9 mouse cellular contexts compared by ENCODE assay signal in the genomic region with DNA sequence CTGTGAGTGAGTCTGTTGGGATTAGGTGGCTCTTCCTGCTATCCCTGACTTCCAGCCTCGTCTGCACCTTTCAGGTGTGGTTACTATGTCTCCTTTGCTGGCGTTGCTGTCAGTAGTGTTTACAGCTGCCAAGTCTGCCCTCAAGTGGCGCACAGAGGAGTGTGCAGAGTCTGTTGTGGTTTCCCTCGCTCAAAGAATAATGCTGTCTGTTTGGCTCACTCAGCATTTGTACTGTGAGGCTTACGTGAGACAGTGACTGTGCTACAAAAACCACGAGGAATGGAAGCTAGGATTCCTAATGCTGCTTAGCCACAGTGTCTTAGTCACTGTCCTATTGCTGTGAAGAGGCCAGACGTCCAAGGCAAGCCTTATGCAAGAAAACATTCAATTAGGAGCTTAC. TPM values are rescaled to one million over a fixed set of nuclear protein-coding genes. Genes with fewer than 3 reads are reported as not detected.
DNase-seq lines count a peak whose midpoint lies in the region; ATAC-seq and TF ChIP-seq lines count a peak whose summit lies in the region.
"Had no signal": no experiment of that assay in that cellular context is flagged by ENCODE, and none has a peak within 500 bp of the region (broad histone marks: within the 10 kb centered on the region; RNA-seq: fewer than 3 reads in every experiment).

No protein-coding gene starts in this region.

- H3K27me3 ChIP-seq in stomach, postnatal 0 days (ENCODE audit: control insufficient read depth, insufficient read depth, low read length), result no peaks in the 10 kb centered on the region
- H3K27me3 ChIP-seq: midbrain, embryonic 12.5 days had no signal

- H3K36me3 ChIP-seq in stomach, postnatal 0 days (ENCODE audit: control insufficient read depth, insufficient read depth, low read length), result no peaks in the 10 kb centered on the region

- no peak overlapping the region for H3K4me2 ChIP-seq in stomach, postnatal 0 days (replicated peaks; ENCODE audit: low read depth)
- H3K4me2 ChIP-seq: midbrain, embryonic 12.5 days had no signal

- DNase-seq in lung, adult 18-20 months, result peak; percentile 21 to 34
- DNase-seq in lung, postnatal 10 days, result no peak
- peak; percentile 43 for DNase-seq in NIH3T3 (ENCODE audit: low read depth)
- peak; percentile 58 for DNase-seq in kidney, adult 9 months
- peak; percentile 36 for DNase-seq in stomach, postnatal 0 days (ENCODE audit: low spot score)
- no peak for DNase-seq in cerebellum, adult 11 months
- DNase-seq in heart, adult 11 months, result no peak
- no peak for DNase-seq in adrenal gland, postnatal 10 days

- H3K9ac ChIP-seq in stomach, postnatal 0 days (ENCODE audit: low read length), result no peak overlapping the region
- H3K9ac ChIP-seq: midbrain, embryonic 12.5 days had no signal

- 57% methylated on average over 7 of the region's 7 CpGs for WGBS in stomach, postnatal 0 days

- no peaks in the 10 kb centered on the region for H3K4me1 ChIP-seq in stomach, postnatal 0 days (replicated peaks; ENCODE audit: control insufficient read depth, insufficient read depth)

- H3K27ac ChIP-seq in stomach, postnatal 0 days (replicated peaks), result no peak overlapping the region
- H3K27ac ChIP-seq: midbrain, embryonic 12.5 days had no signal

- 0 out of 2 replicates have a peak, but pooled peaks have one; percentile 38 for ATAC-seq in stomach, postnatal 0 days (ENCODE audit: low FRiP score, low TSS enrichment)

- H3K4me3 ChIP-seq in stomach, postnatal 0 days (ENCODE audit: low read depth, low read length), result no peak overlapping the region
- H3K4me3 ChIP-seq: midbrain, embryonic 12.5 days had no signal

- no peaks in the 10 kb centered on the region for H3K9me3 ChIP-seq in stomach, postnatal 0 days (ENCODE audit: control insufficient read depth, low read length)
- H3K9me3 ChIP-seq: midbrain, embryonic 12.5 days had no signal

- no peak for TF ChIP-seq EP300 in stomach, postnatal 0 days (optimal IDR thresholded peaks at IDR 0.05)

- TF ChIP-seq CTCF in stomach, postnatal 0 days (IDR thresholded peaks at IDR 0.05; ENCODE audit: low read depth), result peak; percentile 67

RNA-seq across cellular contexts. Expression of a gene that starts 7.1 kb away (rescaled TPM):
- 2.7 and 3.6 TPM in 2 replicates for polyA plus RNA-seq in stomach, postnatal 0 days (2015; fragmentation: Nextera tagmentation; extraction: Ambion mirVana)
- total RNA-seq in adrenal gland, postnatal 10 days (2021), result 1 to 10 TPM; 3.0 to 3.7 TPM

RNA-seq across cellular contexts. Expression of a gene that starts 29.2 kb away (rescaled TPM):
- polyA plus RNA-seq in stomach, postnatal 0 days (2015; fragmentation: Nextera tagmentation; extraction: Ambion mirVana), result 0.44 and 0.48 TPM in 2 replicates
- total RNA-seq in adrenal gland, postnatal 10 days (2021), result 10 to 100 TPM; 14.8 to 26.1 TPM

RNA-seq across cellular contexts. Expression of a gene that starts 40.6 kb away (rescaled TPM):
- 0.13 and 0.15 TPM in 2 replicates for polyA plus RNA-seq in stomach, postnatal 0 days (2015; fragmentation: Nextera tagmentation; extraction: Ambion mirVana)
- under 1 TPM; 0.82 to 0.90 TPM for total RNA-seq in adrenal gland, postnatal 10 days (2021)

RNA-seq across cellular contexts. Expression of a gene that starts 45.8 kb away (rescaled TPM):
- polyA plus RNA-seq in stomach, postnatal 0 days (2015; fragmentation: Nextera tagmentation; extraction: Ambion mirVana), result 125 and 132 TPM in 2 replicates
- 100 to 1,000 TPM; 121 to 122 TPM for total RNA-seq in adrenal gland, postnatal 10 days (2021)

RNA-seq across cellular contexts. Expression of a gene that starts 45.9 kb away (rescaled TPM):
- 176 and 184 TPM in 2 replicates for polyA plus RNA-seq in stomach, postnatal 0 days (2015; fragmentation: Nextera tagmentation; extraction: Ambion mirVana)
- 10 to 100 TPM; 72.5 TPM for total RNA-seq in adrenal gland, postnatal 10 days (2021)

Comparison
In these comparisons a context has a peak if more than half of its experiments do, and no peak if none do; other contexts are left out.
1. DNase-seq: peak in lung, adult 18-20 months (2 of 2), NIH3T3 (single experiment), kidney, adult 9 months (single experiment) and stomach, postnatal 0 days (single experiment); none in lung, postnatal 10 days (single experiment), cerebellum, adult 11 months (single experiment), heart, adult 11 months (single experiment) and adrenal gland, postnatal 10 days (single experiment).